Mouse (Mus musculus) 416B (cell line): ENCODE results near the gene Taar2.
A peak's percentile ranks its signal among the peaks of the same experiment; 100 is the strongest.

Experiments
- DNase-seq: peaks from one replicate; pipeline ENCODE4 v3.0.0; 2011; ENCODE audit warnings: low read depth

The Taar2 gene

GRCm38 (mm10) chr10:23938312-23938711, at the start of gene Taar2:
TSS of gene Taar2 (plus strand) at chr10:23938572.
- no peak for DNase-seq

- no peak for DNase-seq
Measured at GRCm38 (mm10) chr10:23892987-23893386, 45.4 kb upstream of the Taar2 start.

DNA sequence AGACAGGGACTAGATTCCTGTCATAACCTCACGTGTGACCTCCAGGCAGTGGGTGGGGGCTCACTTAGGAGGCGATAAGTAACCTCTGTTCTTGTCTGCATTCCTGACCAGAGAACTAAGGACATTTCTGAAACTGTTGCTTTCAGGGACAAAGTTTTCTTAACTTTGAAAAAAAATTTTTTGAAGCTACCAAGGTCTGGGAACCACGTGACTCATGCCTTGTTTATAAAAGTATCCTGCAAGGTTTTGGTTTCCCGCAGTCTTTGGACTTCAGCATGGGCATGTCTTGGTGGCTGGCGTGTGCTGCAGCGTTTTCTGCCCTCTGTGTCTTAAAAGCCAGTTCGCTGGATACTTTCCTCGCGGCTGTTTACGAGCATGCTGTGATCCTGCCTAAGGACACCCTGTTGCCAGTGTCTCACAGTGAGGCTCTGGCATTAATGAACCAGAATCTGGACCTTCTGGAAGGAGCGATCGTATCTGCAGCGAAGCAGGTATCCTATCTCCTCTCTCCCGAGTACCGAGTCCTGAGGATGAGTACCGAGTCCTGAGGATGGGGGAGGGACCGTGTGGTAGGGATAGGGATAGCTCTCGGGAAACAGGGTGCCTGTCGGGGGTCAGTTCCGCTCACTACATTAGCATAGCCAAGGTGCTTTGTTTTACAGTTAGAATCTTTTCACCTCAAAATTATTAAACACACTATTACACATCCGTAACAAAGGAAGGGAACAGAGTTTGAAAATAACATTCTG, 43.6 kb upstream of the Taar2 start, which contains the start of gene Vnn1:
Vnn1 (plus strand) TSS at position 88 of the 749 bp plus-strand sequence.
- no peak for DNase-seq

GRCm38 (mm10) chr10:23895376-23895775, 43.0 kb upstream of the Taar2 start:
- no peak for DNase-seq

- no peak for DNase-seq
Measured at GRCm38 (mm10) chr10:23901119-23901518, 37.3 kb upstream of the Taar2 start.

DNA sequence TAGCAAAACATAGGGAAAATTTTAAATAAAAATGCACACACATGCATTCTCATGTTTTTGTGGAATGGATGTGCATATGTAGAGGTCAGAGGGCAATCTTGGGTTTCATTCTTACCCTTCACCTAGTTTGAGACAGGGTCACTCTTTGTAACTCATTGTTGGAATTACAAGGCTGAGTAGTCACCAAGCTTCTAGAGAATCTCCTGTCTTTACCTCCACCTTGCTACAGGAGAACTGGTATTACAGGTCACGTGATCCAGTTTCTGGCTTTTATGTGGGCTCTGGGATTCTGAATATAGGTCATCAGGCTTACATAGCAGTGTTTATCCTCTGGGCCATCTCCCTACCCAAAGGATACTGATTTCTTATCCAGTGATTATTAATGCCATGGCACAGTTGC, 32.7 kb upstream of the Taar2 start:
- DNase-seq = no peak

DNA sequence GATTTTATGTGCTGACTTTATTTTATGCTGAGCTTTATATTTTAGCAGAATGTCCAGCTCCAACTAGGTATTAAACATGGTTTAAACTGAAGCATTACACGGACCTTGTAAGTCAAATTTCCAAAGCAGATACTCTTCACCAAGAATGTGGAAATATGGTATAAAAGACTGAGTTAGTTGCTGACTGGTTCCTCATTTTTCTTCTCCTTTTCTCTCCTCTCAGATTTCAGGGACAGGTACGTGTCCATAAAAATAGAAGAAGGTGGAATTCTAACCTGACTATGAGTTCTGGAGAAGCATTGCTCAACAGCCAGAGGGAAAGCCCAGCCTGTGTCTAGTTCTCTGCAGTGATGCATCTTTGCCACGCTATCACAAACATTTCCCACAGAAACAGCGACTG, 18.3 kb upstream of the Taar2 start, which contains the start of gene Taar1:
Taar1 (plus strand) TSS at position 301 of the 400 bp plus-strand sequence.
- DNase-seq = no peak

DNA sequence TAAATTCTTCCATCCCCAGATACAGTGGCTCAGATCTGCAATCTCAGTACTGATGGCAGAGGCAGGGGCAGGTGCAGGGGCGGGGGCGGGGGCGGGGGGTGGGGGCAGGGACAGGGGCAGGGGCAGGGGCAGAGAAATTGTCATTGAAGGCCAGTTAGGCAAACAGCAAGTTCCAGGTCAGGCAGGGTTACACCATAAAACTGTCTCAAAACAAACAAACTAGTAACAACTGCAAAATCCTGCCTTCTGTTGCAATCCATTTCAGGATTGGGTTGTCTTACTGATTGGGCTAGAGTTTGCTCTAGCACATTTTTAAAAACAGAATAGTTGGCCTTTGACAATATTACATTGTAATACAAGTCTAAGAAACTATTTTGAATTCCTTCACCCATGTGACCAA, 15.9 kb upstream of the Taar2 start:
- DNase-seq = no peak

- no peak for DNase-seq
Measured at GRCm38 (mm10) chr10:23923941-23924340, 14.4 kb upstream of the Taar2 start.

DNA sequence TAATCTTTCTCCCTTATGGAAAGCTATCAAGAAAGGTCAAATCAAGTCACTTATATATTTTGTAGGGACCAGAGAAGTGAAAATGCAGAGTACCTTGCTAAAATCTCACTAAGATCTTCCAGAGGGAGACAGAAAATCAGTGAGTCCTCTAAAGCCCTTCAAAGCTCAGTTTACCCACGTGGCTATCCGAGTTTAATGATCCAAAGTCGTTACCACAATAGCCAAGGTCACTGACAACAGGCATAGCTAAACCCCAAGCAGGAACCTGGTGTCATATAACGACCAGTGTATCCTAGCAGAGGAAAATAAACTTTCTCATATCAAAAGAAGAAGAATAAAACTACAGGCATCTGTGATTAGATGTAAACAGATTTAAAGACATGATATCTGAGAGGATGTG, 759 bp upstream of the Taar2 start:
- DNase-seq = no peak

DNA sequence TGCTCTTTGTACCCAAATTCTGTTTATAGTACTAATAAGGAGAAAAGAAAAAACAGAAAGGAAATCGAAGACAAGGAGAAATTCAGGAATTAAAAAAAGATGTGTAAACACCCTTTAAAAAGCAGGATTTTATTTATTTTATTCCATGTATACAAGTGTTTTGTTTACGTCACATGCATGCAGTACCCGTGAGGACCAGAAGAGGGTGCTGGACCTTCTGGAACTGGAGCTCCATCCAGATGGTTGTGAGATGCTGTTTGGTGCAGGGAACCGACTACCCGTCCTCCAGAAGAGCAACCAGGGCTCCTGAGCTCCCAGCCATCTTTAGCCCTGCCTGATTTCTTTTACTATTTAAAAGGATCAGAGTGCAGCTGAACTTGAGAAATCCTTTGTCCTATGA, 4.1 kb downstream of the Taar2 start:
- DNase-seq = peak; percentile 57

DNA sequence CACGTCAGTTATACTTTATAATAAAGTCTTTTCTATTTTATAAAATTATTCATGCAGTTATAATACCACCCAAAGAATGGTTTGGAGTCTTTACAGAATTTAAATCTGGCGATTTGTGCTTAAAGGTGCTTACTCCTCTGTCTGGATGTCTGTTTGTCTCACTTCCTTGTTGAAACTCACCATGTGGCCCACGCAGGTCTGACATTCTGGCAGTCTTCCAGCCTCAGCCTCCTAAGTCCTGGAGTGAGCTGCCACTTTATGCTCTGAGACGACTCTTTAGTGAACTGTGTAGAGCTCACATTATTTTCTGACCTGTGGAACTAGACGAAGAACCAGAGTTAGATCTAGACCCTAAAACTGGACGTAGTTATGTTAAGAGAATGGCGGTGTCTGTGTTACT, 9.7 kb downstream of the Taar2 start:
- no peak for DNase-seq

DNA sequence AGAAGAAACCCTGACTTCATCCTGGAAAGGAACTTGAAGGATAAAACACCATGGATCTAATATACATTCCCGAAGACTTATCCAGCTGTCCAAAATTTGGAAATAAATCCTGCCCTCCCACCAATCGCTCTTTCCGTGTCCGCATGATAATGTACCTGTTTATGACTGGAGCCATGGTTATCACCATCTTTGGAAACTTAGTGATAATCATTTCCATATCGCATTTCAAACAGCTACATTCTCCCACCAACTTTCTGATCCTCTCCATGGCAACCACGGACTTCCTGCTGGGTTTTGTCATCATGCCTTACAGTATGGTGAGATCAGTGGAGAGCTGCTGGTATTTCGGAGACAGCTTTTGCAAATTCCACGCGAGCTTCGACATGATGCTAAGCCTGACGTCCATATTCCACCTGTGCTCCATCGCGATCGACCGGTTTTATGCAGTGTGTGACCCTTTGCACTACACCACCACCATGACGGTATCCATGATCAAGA, 11.2 kb downstream of the Taar2 start, which contains the start of gene Taar3:
Taar3 (plus strand) TSS at position 51 of the 498 bp plus-strand sequence.
- no peak for DNase-seq

DNA sequence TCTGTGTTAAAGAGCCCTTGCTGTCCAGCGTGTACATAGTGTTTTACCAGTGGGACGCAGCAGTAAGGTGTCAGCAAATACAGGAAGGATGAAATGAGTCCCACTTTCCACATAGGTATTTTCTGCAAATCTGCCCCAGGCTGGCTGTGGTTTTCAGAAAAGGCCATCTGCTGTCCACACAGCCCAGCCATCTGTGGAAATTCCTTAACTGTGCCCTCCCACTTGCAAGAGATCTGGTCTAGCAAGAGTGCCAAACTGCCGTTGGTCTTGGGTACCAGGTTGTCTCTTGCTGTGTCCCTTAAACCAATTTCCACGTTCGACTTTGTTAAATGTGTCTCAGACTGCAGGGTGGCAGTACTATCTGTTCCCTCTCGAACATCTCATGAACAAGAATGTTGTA, 13.3 kb downstream of the Taar2 start:
- no peak for DNase-seq

DNA sequence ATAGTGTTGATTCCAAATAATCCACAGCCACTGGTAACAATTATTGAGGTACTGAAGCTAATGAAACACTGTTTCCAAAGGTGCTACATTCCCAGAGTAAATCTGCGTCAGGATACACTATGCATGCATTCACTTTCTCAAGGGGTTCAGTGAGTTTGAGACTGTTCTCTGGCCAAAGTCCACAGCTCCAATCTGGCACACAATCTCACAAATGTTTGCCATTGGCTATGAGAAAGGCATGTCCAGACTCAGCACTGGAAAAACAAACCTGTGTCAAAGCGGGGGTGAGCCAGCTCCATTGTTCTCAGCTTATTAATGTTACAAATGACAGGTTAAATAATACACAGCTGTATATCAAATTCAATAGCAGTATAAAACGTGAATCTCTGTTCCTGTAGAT, 20.7 kb downstream of the Taar2 start:
- DNase-seq = no peak

DNA sequence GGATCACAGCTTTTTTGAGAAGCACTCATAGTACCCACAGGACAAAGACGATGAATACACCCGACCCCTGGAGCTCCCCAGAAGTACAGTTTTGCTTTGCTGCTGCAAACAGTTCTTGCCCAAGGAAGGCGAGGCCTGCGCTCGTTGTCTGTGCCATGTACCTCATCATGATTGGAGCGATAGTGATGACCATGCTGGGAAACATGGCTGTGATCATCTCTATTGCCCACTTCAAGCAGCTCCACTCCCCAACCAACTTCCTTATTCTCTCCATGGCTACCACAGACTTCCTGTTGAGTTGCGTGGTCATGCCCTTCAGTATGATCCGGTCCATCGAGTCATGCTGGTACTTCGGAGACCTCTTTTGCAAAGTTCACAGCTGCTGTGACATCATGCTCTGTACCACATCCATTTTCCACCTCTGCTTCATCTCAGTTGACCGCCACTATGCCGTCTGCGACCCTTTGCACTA, 22.1 kb downstream of the Taar2 start, which contains the start of gene Taar4:
Taar4 (plus strand) TSS at position 51 of the 472 bp plus-strand sequence.
- peak; percentile 36 for DNase-seq

DNA sequence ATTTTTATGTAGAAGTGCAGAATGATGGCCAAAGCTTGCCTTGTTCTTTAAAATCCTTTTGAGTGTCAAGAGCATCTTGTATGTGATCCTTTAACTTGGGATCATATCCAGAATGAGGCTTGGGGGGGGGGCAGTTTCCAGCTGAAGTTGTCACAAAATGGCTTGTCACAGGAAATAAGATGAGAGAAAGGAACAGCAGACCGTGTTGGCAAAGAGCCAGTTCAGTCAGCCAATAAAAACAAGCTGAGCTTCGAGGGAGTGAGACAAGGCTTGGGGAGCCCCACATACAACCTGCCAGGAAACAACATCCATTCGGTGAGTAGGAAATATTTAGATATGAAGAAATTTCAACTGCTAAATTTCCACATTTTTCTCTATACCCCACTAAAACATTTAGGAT, 25.1 kb downstream of the Taar2 start:
- no peak for DNase-seq

DNA sequence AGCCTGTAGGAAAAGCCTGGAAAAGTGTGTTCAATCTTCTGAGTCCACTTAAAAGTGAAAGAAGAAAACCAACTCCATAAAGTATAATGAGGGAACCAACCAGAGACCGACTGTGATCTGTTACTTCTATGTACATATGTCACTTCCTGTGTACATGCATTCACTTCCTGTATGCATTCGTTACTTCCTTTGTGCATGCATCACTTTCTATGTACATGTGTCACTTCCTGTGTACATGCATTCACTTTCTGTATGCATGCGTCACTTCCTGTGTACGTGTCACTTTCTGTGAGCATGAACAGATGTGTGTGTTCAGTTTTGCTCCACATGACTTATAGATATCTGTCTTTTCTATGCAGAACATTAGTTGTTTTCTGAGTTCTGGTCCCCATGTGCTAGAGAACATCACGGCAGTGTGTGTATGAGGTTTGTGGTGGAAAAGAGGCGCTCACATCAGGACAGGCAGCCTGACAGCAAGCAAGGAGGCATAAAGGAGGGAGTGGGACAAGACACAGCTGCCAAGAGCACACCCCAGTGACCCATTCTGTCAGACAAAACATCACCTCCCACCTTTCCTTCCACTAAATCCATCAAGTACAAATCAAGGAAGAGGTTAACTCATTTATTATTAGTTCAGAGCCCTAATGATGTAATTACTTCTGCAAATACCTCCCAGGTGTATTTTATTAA, 26.7 kb downstream of the Taar2 start:
- DNase-seq = peak; percentile 45

- DNase-seq = no peak
Measured at GRCm38 (mm10) chr10:23970656-23971165, 32.3 kb downstream of the Taar2 start, which contains the start of gene Taar5. TSS of gene Taar5 (plus strand) at chr10:23970706.

- DNase-seq = no peak
Measured at GRCm38 (mm10) chr10:23971256-23971655, 32.9 kb downstream of the Taar2 start.

GRCm38 (mm10) chr10:23977958-23978357, 39.6 kb downstream of the Taar2 start:
- DNase-seq = no peak

DNA sequence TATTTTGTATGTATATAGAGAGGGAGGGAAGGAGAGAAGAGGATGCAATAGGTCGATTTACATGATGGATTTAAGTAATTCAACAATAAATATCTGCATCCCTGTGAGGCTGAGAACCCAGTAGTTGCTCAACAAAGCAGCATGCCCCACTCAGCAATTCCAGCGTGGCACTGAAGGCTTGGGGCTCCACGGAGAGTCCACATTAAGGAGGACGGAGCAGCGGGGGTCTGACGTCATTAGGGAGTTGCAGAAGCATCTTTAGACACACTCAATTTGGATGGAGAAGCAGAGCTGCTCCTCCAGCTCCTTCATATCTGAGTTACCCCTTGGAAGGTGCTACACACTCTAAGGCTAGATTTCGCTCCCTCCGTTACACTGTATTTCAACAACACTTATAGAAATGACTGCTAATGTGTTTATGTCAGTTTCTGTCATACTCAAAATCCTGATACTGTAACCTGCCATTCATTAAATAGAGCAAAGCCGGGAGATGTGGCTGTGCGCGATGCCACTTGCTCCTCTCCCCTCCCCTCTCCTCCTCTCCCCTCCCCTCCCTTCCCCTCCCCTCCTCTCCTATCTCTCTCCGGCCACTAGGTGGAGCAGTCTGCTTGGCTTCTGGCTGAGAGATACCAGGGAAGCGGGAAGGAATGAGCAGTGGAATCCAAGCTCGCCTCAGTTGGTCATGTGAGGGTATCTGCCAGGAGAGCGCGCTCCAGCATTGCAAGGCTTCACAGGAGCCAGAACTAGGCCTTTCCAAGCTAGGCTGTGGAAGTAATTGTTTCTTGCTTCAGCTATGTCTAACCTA, 40.7 kb downstream of the Taar2 start:
- peak; percentile 72 for DNase-seq
